Mouse (Mus musculus) ES-E14 (cell line): ENCODE data around the gene Adamts16. TPM values are rescaled to one million over a fixed set of nuclear protein-coding genes. Genes with fewer than 3 reads are reported as not detected.

Experiments used
- DNase-seq: peaks from one replicate; pipeline ENCODE4 v3.0.0-alpha.2; 2013; ENCODE audit warnings: low read depth, low spot score
- H3K27ac ChIP-seq: 2 replicates; pipeline ENCODE4 v1.5.1; 2012; ENCODE audit warnings: low read depth, mild to moderate bottlenecking, low read length, moderate library complexity, mixed read lengths; ENCODE audit not compliant: poor library complexity, insufficient read depth, severe bottlenecking
- H3K36me3 ChIP-seq: 2 replicates; pipeline ENCODE4 v1.6.1; 2012; ENCODE audit warnings: mild to moderate bottlenecking, low read length, moderate library complexity, mixed read lengths; ENCODE audit not compliant: control insufficient read depth, poor library complexity, insufficient read depth, severe bottlenecking
- H3K4me1 ChIP-seq, 2 experiments: fragments of 150-350 bp in 1 of 2; sonication (generic) in 1 of 2; 2 replicates each; pipeline ENCODE4 v1.6.1; 2012; ENCODE audit warnings: low read length in 2 of 2, mild to moderate bottlenecking in 1 of 2, mixed read lengths in 1 of 2; ENCODE audit not compliant: control insufficient read depth in 2 of 2, insufficient read depth in 2 of 2, poor library complexity in 1 of 2
- H3K4me3 ChIP-seq, 2 experiments: fragments of 150-350 bp in 1 of 2; sonication (generic) in 1 of 2; 2 replicates each; pipeline ENCODE4 v1.5.1; 2012; ENCODE audit warnings: low read length in 2 of 2, low read depth in 1 of 2, mild to moderate bottlenecking in 1 of 2, mixed read lengths in 1 of 2; ENCODE audit not compliant: insufficient read depth in 1 of 2, poor library complexity in 1 of 2, severe bottlenecking in 1 of 2
- H3K9ac ChIP-seq: 2 replicates; pipeline ENCODE4 v1.6.1; 2012; ENCODE audit warnings: low read depth, mild to moderate bottlenecking, low read length, mixed read lengths; ENCODE audit not compliant: poor library complexity, insufficient read depth, severe bottlenecking
- H3K9me3 ChIP-seq: fragments of 150-350 bp; sonication (generic); 2 replicates; pipeline ENCODE4 v1.6.1; 2012; ENCODE audit warnings: low read depth, mild to moderate bottlenecking, low read length; ENCODE audit not compliant: control insufficient read depth, insufficient read depth
- CHD2 ChIP-seq: IDR thresholded peaks from 2 replicates; pipeline ENCODE4 v1.6.1; 2014; ENCODE audit warnings: mild to moderate bottlenecking, low read depth, low read length, inconsistent platforms
- HCFC1 ChIP-seq: IDR thresholded peaks from 2 replicates; pipeline ENCODE4 v1.6.1; 2012; ENCODE audit warnings: low read length, inconsistent platforms, borderline replicate concordance; ENCODE audit not compliant: insufficient read depth
- MAFK ChIP-seq: IDR thresholded peaks from 2 replicates; pipeline ENCODE4 v1.6.1; 2014; ENCODE audit warnings: mild to moderate bottlenecking, low read depth, low read length, inconsistent platforms; ENCODE audit not compliant: insufficient read depth
- ZC3H11A ChIP-seq: IDR thresholded peaks from 2 replicates; pipeline ENCODE4 v1.6.1; 2012; ENCODE audit warnings: low read depth, mild to moderate bottlenecking, inconsistent platforms, low read length, borderline replicate concordance
- ZNF384 ChIP-seq: IDR thresholded peaks from 2 replicates; pipeline ENCODE4 v1.6.1; 2012; ENCODE audit warnings: low read depth, low read length, inconsistent platforms
- in situ Hi-C, 2 experiments: fragments of 600-800 bp; cut with MboI; formaldehyde crosslinking; loops; one replicate each; pipeline ENCODE4 v1.15.1; 2025; ENCODE audit warnings: low sequenced_read_pairs in 2 of 2, inconsistent platforms in 1 of 2; ENCODE audit not compliant: unreplicated experiment in 2 of 2
- total RNA-seq: library from RNA; depleted of rRNA; stranded (reverse); fragments of 300-350 nt; gene quantifications from 2 replicates; pipeline ENCODE4 v1.2.3, GENCODE M21; 2012

The Adamts16 gene
- total RNA-seq, 1 experiment, result 0.13 TPM

DNA sequence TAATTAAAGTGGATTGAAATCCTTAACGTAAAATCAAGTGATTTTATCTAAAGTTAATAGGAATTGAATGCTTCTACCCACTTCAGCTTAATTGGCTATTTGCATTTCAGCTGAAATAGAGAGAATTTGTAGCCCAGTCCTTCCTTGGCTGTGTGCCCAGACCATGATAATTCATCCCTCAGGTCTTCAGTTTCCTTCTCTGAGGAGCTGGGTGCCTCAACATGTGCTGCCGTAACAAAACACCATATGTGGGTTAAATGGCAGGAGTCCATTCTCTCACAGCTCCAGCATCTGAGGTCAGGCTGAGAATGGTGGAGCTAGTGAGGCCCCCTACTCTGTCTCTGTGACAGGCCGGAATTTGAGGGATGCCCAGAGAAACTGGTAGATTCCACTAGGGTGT is 29.4 kb upstream of the Adamts16 start:
- no peaks in the 10 kb centered on the region; a peak in 1 of 4 replicates for H3K4me1 ChIP-seq
- in situ Hi-C loops, result no loop called here
- no peak for DNase-seq
- H3K4me3 ChIP-seq, result no peak overlapping the region
- H3K9ac ChIP-seq, result no peak overlapping the region
- no peak overlapping the region for H3K27ac ChIP-seq
- TF ChIP-seq ZNF384, result no peak
- no peak for TF ChIP-seq ZC3H11A
- TF ChIP-seq MAFK, result no peak
- TF ChIP-seq CHD2, result no peak
- no peak for TF ChIP-seq HCFC1
- no peaks in the 10 kb centered on the region for H3K9me3 ChIP-seq
- H3K36me3 ChIP-seq, result no peaks in the 10 kb centered on the region

- no peak for DNase-seq
- Histone ChIP-seq H3K9ac (no peak overlapping the region), H3K36me3 (no peaks in the 10 kb centered on the region), H3K27ac (no peak overlapping the region), H3K4me1 (no peaks in the 10 kb centered on the region), H3K9me3 (no peaks in the 10 kb centered on the region), H3K4me3 (no peak overlapping the region)
- TF ChIP-seq MAFK (no peak), HCFC1 (no peak), ZNF384 (no peak), ZC3H11A (no peak), CHD2 (no peak)
- in situ Hi-C loops, result no loop called here
Measured at GRCm38 (mm10) chr13:70866971-70867625, 25.5 kb upstream of the Adamts16 start.

DNA sequence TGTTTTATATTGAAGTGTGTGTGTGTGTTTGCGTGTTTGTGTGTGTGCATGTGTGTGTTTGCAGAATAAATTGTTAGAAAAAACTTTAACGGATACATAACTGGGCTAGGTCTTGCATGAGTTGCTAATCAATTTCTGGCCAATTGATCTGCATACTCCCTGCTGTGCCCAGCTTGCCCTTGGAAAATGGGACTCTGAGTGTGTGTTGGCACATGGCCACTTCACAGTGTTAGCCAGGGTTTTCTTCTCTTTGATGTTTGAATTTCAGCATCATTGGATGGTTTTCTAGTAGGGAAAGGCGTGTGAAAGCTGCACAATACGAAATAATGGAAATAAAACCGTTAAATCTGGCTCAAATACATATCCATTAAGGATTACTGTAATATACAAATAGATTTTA is 24.3 kb upstream of the Adamts16 start:
- no peak for DNase-seq

DNA sequence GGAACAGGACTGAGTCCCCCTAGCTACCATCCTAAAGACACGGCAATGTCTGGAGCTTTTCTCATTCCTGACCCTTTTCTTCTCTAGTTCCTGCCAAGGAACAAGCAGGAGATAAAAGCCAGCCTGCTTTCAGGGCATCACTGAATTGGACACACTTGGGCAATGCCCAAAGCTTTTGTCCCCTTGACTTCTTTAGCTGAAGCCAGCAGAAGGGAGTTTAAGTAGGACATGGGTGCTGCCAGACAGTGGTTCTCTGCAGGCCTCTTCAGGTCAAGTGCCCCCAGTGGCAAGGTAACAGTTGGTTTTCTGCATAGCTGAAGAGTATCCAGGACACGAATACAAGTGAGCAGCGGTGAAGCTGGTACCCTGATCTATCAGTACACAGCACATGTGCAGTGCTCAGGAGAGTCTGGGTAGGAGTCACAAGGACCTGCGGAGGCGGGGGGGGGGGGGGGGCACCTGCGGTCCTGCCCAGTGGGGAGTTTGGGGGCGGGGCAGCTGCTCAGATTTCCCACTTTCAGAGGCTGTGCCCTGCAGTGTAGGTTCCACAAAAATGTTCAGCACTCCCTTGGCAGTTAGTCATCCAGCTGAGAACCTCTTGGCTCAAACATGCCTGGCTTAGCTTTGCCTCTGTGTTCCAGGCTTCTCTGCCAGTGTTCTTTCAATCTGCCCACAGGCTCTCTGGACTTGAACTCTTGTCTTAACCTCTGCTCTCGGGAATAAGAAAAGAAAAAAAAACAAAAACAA is 20.7 kb upstream of the Adamts16 start:
- no peaks in the 10 kb centered on the region for H3K9me3 ChIP-seq
- no peaks in the 10 kb centered on the region for H3K36me3 ChIP-seq
- TF ChIP-seq HCFC1 (no peak), ZNF384 (no peak), MAFK (no peak), ZC3H11A (no peak), CHD2 (no peak)
- H3K4me1 ChIP-seq, result no peaks in the 10 kb centered on the region
- no peak overlapping the region for H3K27ac ChIP-seq
- no peak overlapping the region for H3K9ac ChIP-seq
- in situ Hi-C loops, result no loop called here
- no peak for DNase-seq
- H3K4me3 ChIP-seq, result no peak overlapping the region

More for the DNA sequence above, 24.3 kb upstream of the Adamts16 start:
- TF ChIP-seq CHD2, result no peak
- TF ChIP-seq HCFC1, result no peak
- no peak for TF ChIP-seq ZC3H11A
- TF ChIP-seq MAFK, result no peak
- TF ChIP-seq ZNF384, result no peak
- Histone ChIP-seq H3K36me3 (no peaks in the 10 kb centered on the region), H3K4me1 (no peaks in the 10 kb centered on the region), H3K9ac (no peak overlapping the region), H3K27ac (no peak overlapping the region), H3K4me3 (no peak overlapping the region), H3K9me3 (no peaks in the 10 kb centered on the region)
- in situ Hi-C loops, result no loop called here
